Mouse (Mus musculus) G1E-ER4 (cell line): ENCODE measurements around the gene Pkd2. TPM values are rescaled to one million over a fixed set of nuclear protein-coding genes. Genes with fewer than 3 reads are reported as not detected.

Experiments used
- GATA1 ChIP-seq: IDR thresholded peaks from one replicate; pipeline ENCODE4 v1.8.0; 2012; ENCODE audit warnings: low read length, inconsistent platforms
- polyA plus RNA-seq: library from polyadenylated mRNA; stranded (reverse); fragments of >175 nt; gene quantifications from 2 replicates; pipeline ENCODE4 v1.2.3, GENCODE M21; 2012

Pkd2 gene
- polyA plus RNA-seq, 1 experiment: not detected

DNA sequence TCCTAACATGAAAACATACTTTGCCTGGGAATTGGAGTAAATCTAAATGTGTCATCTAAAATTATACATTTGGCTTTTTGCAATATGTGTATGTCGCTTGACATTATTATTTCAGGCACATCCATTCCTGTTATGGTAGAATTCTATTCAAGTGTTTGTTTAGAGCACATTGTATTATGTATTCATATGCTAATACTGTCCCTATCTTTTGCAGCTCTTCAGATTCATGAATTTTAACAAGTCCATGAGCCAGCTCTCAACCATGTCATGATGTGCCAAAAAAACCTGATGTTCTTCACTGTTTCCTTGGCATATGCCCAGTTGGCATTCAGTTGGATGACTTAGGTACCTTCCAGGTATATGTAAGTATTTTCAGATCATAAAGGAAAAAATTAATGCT lies 79.4 kb downstream of the Pkd2 start:
- TF ChIP-seq GATA1: no peak

DNA sequence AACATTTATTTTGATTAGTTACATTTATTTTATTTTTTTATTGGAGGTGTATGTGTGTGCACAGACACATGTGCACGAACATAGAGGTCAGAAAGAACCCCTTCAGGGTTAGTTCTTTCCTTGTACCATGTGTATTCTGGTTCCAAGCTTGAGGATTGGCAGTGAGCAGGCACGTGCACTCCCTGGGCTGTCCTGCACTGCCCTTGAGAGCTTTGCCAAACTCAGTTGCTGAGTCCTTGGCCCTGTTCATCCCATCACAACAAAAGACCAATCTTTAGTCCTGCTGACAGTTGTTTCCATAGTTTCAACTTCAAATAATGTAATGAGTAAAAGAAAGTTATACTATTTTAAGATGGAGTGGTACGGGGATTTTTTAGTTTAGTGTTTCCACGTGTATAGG lies 80.1 kb downstream of the Pkd2 start:
- TF ChIP-seq GATA1: no peak

Other genes with a start within 250 kb of the Pkd2 start
- not detected in 2 replicates for gene Ibsp, start 160.3 kb upstream of the Pkd2 start, polyA plus RNA-seq
- gene Mepe, start 134.1 kb upstream of the Pkd2 start, polyA plus RNA-seq: not detected in 2 replicates
- not detected in 2 replicates for gene Spp1, start 24.3 kb upstream of the Pkd2 start, polyA plus RNA-seq
- 2.8 and 3.9 TPM in 2 replicates for gene BC005561, start 48.9 kb downstream of the Pkd2 start, polyA plus RNA-seq